Mouse (Mus musculus) forebrain, embryonic 14.5 days (tissue): ENCODE data around the gene Vps37b. TPM values are rescaled to one million over a fixed set of nuclear protein-coding genes. Genes with fewer than 3 reads are reported as not detected.

ENCODE experiments used
- ATAC-seq: fragments of 200-750 bp; cut with Nextera tagmentation; 2 replicates; pipeline ENCODE4 v1.8.0; 2017; ENCODE audit warnings: mild to moderate bottlenecking, moderate library complexity
- DNase-seq: peaks from one replicate; pipeline ENCODE4 v3.0.0-alpha.2; 2015; ENCODE audit warnings: low spot score
- H3K27ac ChIP-seq: fragments of 300-500 bp; sonication (generic); 2 replicates; pipeline ENCODE4 v1.5.1; 2014; ENCODE audit warnings: low read depth, mild to moderate bottlenecking, control low read depth, low read length, moderate library complexity
- H3K27me3 ChIP-seq: fragments of 300-500 bp; sonication (generic); replicated peaks from 2 replicates; pipeline ENCODE4 v1.6.1; 2014; ENCODE audit warnings: low read length, control low read depth, mixed read lengths; ENCODE audit not compliant: control insufficient read depth, insufficient read depth
- H3K36me3 ChIP-seq: fragments of 300-500 bp; sonication (generic); 2 replicates; pipeline ENCODE4 v1.6.1; 2014; ENCODE audit warnings: low read length, control low read depth; ENCODE audit not compliant: control insufficient read depth, insufficient read depth
- H3K4me1 ChIP-seq: fragments of 300-500 bp; sonication (generic); 2 replicates; pipeline ENCODE4 v1.6.1; 2014; ENCODE audit warnings: antibody characterized with exemption, low read length, control low read depth; ENCODE audit not compliant: control insufficient read depth, insufficient read depth
- H3K4me2 ChIP-seq: fragments of 300-500 bp; sonication (generic); 2 replicates; pipeline ENCODE4 v1.6.1; 2014; ENCODE audit warnings: mild to moderate bottlenecking, control low read depth, low read length
- H3K4me3 ChIP-seq: fragments of 300-500 bp; sonication (generic); 2 replicates; pipeline ENCODE4 v1.5.1; 2014; ENCODE audit warnings: low read depth, low read length, control low read depth
- H3K9ac ChIP-seq: fragments of 300-500 bp; sonication (generic); 2 replicates; pipeline ENCODE4 v1.6.1; 2014; ENCODE audit warnings: mild to moderate bottlenecking, low read length, control low read depth, moderate library complexity
- H3K9me3 ChIP-seq: fragments of 300-500 bp; sonication (generic); replicated peaks from 2 replicates; pipeline ENCODE4 v1.6.1; 2016; ENCODE audit warnings: low read length, control low read depth, mixed read lengths; ENCODE audit not compliant: control insufficient read depth
- WGBS: fragments of 180-500 bp; shearing (Covaris S2); extraction: QIAGEN DNeasy Blood & Tissue Kit; methylation state at CpG from one replicate; pipeline ENCODE4 v1.1.7; 2014; 5-methylcytosine and 5-hydroxymethylcytosine counted together
- polyA plus RNA-seq: library from polyadenylated mRNA; unstranded; fragments of >200 nt; fragmentation: Nextera tagmentation; extraction: Ambion mirVana; gene quantifications from 2 replicates; pipeline ENCODE4 v1.2.1, GENCODE M21; 2014

Gene Vps37b
- polyA plus RNA-seq, 1 experiment from 2014 or later: 70.5 TPM

DNA sequence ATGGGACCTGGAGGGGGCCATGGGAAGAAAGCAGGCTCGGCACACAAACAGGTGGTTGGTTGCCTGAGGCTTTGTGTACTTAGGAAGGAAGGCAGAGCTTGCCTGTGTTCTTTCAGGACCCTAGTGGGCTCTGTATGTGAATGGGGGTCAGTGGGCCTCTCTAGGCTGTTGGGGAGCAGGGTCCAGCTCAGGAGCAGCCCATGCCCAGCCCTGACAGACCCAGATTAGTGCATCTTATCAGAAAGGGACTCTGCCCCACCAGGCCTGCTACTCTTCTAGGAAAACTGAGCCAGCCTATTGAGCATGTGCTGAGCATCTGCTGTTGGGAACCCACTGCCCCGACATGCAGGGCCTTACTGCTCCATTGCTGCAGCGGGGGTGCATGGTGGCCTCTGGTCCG, 44.6 kb downstream of the Vps37b start:
- H3K4me1 ChIP-seq: no peaks in the 10 kb centered on the region
- no peak overlapping the region for H3K27ac ChIP-seq
- WGBS: 79% methylated on average over 4 of the region's 4 CpGs
- peaks cover 8% of the 10 kb centered on the region; the same call in 1 of the 2 replicates for H3K36me3 ChIP-seq
- no peaks in the 10 kb centered on the region for H3K9me3 ChIP-seq
- H3K4me2 ChIP-seq: no peak overlapping the region
- ATAC-seq (no peak), DNase-seq (no peak)
- H3K27me3 ChIP-seq: no peaks in the 10 kb centered on the region
- H3K9ac ChIP-seq: no peak overlapping the region
- no peak overlapping the region for H3K4me3 ChIP-seq

DNA sequence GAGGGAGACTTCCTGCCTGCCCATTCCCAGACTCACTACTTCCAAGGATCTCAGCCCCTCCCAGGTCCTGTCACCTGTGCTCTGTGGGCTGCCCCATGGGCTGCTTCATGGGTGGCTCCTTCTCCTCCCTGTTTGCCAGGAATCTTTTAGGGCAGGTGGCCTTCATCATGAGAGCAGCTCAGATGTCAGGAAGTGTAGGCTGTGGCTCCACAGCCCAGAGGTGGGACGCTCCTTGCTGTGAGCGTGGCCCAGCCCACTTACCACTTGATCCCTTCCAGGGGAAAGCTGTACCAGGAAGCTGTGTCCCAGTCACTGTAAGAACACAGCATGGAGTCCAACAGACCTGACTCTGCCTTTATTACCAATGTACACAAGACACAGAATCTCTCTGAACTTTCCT, 45.1 kb downstream of the Vps37b start:
- no peak overlapping the region for H3K4me3 ChIP-seq
- H3K27me3 ChIP-seq: no peaks in the 10 kb centered on the region
- ATAC-seq (no peak), DNase-seq (no peak)
- WGBS: 95% methylated on average over 2 of the region's 2 CpGs
- H3K4me1 ChIP-seq: no peaks in the 10 kb centered on the region
- H3K36me3 ChIP-seq: peaks cover 4% of the 10 kb centered on the region; the same call in 1 of the 2 replicates
- H3K9me3 ChIP-seq: no peaks in the 10 kb centered on the region
- H3K27ac ChIP-seq: no peak overlapping the region
- H3K4me2 ChIP-seq: no peak overlapping the region
- no peak overlapping the region for H3K9ac ChIP-seq

DNA sequence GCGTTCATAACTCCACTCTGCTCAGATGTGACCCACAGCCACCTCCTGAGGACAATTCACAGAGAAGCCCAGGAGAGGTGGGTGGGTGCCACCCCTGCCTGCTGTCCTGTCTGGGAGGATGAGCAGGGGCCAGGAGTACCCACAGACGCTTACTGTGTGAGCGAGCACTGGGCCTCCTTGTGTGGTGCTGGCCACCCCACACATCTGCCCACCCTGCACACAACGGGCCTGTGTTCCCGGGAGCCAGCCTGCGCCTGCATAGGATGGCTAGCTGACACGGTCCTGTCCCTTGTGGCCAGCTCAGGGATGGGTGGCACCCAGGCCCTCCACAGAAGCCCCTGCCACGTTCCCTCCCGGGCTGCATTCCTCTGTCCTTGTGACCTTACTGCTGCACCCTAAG, 46.6 kb downstream of the Vps37b start:
- H3K27ac ChIP-seq: no peak overlapping the region
- no peak overlapping the region for H3K4me3 ChIP-seq
- no peaks in the 10 kb centered on the region for H3K4me1 ChIP-seq
- H3K9me3 ChIP-seq: no peaks in the 10 kb centered on the region
- ATAC-seq (no peak), DNase-seq (no peak)
- H3K27me3 ChIP-seq: no peaks in the 10 kb centered on the region
- no peak overlapping the region for H3K4me2 ChIP-seq
- WGBS: 85% methylated on average over 9 of the region's 9 CpGs
- no peak overlapping the region for H3K9ac ChIP-seq
- peaks cover 4% of the 10 kb centered on the region; the same call in 1 of the 2 replicates for H3K36me3 ChIP-seq

DNA sequence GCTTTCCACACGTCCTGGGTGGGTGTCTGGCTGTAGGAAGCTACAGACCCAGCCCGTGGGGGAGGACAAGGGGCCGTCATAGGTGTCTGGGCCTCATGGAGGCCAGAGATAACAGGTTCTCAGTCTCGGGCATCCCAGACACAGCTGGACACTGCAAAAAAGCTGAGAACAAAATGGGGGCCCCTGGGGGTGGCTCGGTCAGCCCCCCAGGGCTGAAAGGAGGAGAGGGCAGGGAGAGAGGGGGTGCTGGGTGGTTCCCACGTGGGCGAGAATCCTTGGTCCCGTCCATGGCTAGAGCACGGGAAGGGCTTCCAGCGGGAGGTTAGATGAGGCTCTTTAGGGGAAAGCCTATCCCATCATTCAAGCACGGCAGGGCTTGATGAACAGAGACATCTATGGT, 49.2 kb downstream of the Vps37b start:
- Histone ChIP-seq H3K4me2 (no peak overlapping the region), H3K4me1 (no peaks in the 10 kb centered on the region), H3K9me3 (no peaks in the 10 kb centered on the region), H3K9ac (no peak overlapping the region), H3K27me3 (no peaks in the 10 kb centered on the region), H3K36me3 (no peaks in the 10 kb centered on the region), H3K27ac (no peak overlapping the region), H3K4me3 (no peak overlapping the region)
- 82% methylated on average over 11 of the region's 11 CpGs for WGBS
- ATAC-seq: no peak
- no peak for DNase-seq

DNA sequence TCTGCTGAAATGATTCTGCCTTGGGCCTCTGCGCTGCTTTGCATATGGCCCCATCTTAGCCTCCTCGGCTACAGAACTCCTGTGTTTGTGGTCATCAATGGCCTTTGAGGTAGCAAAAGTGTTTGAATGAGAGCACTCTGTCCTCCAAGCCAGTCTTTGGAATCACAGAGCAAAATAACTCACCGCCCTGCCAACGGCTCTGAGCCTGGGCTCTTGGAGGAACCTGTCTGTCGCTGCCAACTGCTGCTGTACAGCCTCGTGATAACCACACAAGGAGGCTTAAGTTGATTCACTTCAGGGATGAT, 50.9 kb downstream of the Vps37b start:
- 74% methylated on average over 6 of the region's 6 CpGs for WGBS
- no peak for DNase-seq
- ATAC-seq: no peak

DNA sequence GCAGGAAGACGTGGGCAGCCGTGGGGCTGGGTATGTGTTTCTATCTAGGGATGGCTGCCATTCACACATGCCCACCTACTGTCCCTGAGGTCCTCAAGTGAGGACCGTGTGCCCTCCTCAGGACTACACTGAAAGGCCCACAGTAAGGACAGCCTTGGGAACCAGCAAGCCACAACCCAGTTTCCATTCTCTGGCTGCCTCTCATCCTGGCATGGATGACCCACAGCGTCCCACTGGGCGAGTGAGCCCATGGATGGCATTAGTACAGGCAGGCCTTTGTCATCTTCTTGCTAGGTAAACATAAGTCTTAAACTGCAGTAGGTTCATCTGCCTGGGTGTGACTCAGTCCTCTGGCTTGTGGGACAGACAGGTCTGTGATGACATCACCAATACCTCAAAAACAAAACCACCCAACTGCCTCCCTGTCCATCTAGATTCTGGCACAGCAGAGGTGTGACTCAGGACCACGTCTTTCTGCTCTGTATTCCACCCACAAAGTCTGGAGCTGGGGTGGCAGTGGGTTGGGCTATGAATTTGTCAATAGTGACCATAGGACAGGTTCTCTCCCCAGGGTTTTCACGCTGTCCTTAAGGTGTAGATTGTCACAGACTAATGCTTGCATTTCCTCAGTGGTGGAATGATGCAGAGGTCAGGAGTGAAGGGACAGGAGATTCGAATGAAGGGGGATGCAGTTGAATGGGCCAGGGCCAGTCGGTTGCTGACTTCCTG, 51.4 kb downstream of the Vps37b start:
- no peak for DNase-seq
- no peak for ATAC-seq
- Histone ChIP-seq H3K27ac (no peak overlapping the region), H3K4me2 (no peak overlapping the region), H3K4me3 (no peak overlapping the region), H3K9me3 (no peaks in the 10 kb centered on the region), H3K9ac (no peak overlapping the region), H3K36me3 (no peaks in the 10 kb centered on the region), H3K27me3 (no peaks in the 10 kb centered on the region), H3K4me1 (no peaks in the 10 kb centered on the region)
- WGBS: 82% methylated on average over 9 of the region's 9 CpGs

More for the DNA sequence above, 50.9 kb downstream of the Vps37b start:
- H3K27me3 ChIP-seq: no peaks in the 10 kb centered on the region
- H3K36me3 ChIP-seq: no peaks in the 10 kb centered on the region
- no peak overlapping the region for H3K27ac ChIP-seq
- H3K4me2 ChIP-seq: no peak overlapping the region
- H3K9me3 ChIP-seq: no peaks in the 10 kb centered on the region
- H3K4me1 ChIP-seq: no peaks in the 10 kb centered on the region
- H3K4me3 ChIP-seq: no peak overlapping the region
- H3K9ac ChIP-seq: no peak overlapping the region

DNA sequence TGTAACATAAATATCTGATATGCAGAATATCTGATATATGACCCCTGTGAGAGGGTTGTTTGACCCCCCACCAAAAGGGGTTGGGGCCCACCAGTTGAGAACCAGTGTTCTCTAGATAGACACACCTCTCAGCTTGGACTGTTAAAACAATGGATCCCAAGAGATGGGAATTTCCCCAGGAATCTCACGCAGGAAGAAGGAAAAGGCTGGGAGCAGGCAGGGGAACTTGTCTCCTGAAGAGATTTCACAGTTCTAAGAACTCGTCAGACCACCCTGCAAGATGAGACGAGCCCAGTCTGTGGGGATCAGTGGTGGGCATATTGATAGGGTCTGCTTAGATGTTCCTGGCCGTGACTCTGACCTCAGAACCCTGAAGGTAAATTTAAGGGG, 52.1 kb downstream of the Vps37b start:
- ATAC-seq (no peak), DNase-seq (no peak)
- no peak overlapping the region for H3K9ac ChIP-seq
- H3K4me2 ChIP-seq: no peak overlapping the region
- no peaks in the 10 kb centered on the region for H3K9me3 ChIP-seq
- H3K27me3 ChIP-seq: no peaks in the 10 kb centered on the region
- WGBS: 69% methylated on average over 4 of the region's 4 CpGs
- no peak overlapping the region for H3K4me3 ChIP-seq
- no peaks in the 10 kb centered on the region for H3K36me3 ChIP-seq
- H3K27ac ChIP-seq: no peak overlapping the region
- no peaks in the 10 kb centered on the region for H3K4me1 ChIP-seq

DNA sequence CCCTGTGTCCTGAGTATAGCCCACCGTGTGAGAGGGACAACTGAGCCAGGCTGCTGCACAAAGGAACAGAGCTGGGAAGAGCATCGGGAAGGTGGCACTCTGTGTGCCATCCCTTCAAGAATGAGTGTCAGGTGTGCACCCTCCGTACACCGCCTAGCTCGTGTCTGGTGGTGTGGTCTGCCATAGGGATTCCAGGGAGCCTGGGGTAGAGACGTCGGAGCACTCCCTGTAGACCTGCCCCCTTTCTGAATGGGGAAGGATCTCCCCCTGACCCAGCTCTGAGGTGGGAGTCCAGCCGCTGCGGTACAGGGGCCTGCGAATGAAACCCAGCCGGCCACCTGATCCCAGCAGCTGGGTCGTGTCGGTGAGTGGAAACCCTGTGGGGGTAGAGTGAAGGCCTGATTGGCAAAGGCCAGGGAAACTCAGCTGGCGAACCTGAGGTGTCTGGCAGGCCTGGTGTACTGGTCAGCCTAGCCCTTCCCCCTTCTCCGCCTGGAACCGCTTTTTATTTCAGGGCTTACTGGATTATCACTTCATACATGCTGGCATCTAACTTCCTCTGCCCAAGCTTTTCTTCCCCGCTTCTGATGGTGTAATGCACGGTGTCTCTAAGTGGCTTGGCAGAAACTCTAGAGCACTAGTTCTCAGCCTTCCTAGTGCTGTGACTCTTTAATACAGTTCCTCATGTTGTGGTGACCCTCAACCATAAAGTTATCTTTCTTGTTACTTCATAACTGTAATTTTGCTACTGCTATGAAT, 52.7 kb downstream of the Vps37b start:
- H3K36me3 ChIP-seq: no peaks in the 10 kb centered on the region
- peaks cover 5% of the 10 kb centered on the region; the same call in 1 of the 2 replicates for H3K4me1 ChIP-seq
- DNase-seq (no peak), ATAC-seq (no peak)
- H3K4me3 ChIP-seq: no peak overlapping the region
- H3K4me2 ChIP-seq: no peak overlapping the region
- no peaks in the 10 kb centered on the region for H3K27me3 ChIP-seq
- H3K9me3 ChIP-seq: no peaks in the 10 kb centered on the region
- no peak overlapping the region for H3K9ac ChIP-seq
- WGBS: 84% methylated on average over 18 of the region's 18 CpGs
- no peak overlapping the region for H3K27ac ChIP-seq

DNA sequence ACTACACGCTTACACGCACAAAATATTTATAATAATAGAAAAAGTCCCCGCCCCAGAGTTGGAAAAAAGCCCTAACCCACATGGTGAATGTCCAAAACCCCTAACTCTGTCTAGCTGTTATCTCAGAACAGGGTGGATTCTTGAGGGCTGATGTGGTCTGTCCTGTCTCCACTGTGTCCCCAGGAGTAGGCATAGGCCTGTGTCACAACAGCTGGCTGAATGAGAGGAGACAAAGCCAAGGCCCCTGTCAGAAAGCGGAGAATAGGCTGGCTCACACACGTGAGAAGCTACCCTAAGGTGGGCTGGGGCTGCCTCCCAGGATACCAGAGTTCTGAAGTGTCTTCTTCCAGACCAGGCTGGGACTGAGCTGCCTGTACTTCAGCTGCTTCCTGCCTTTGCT, 53.9 kb downstream of the Vps37b start:
- no peak for DNase-seq

More for the DNA sequence above, 53.9 kb downstream of the Vps37b start:
- 78% methylated on average over 5 of the region's 5 CpGs for whole genome bisulfite sequencing
- Histone ChIP-seq H3K4me1 (peaks cover 7% of the 10 kb centered on the region; the same call in 1 of the 2 replicates), H3K36me3 (no peaks in the 10 kb centered on the region), H3K4me3 (no peak overlapping the region), H3K4me2 (no peak overlapping the region), H3K27ac (no peak overlapping the region), H3K27me3 (no peaks in the 10 kb centered on the region), H3K9ac (no peak overlapping the region), H3K9me3 (no peaks in the 10 kb centered on the region)
- no peak for ATAC-seq
